Mouse (Mus musculus) brain, embryonic 14.5 days (tissue): ENCODE results near the gene Map4k3.
"Not testable (repeated sequence)": the region's sequence is repeated elsewhere in the genome, so short reads cannot be mapped to it uniquely, and the experiment has no call there.

ENCODE experiments used
- CTCF ChIP-seq: fragments of 200-500 bp; IDR thresholded peaks from 2 replicates; pipeline ENCODE4 v1.5.1; 2012; ENCODE audit warnings: inconsistent platforms, mild to moderate bottlenecking, moderate library complexity, borderline replicate concordance; ENCODE audit not compliant: insufficient read depth, insufficient read length; ENCODE audit errors: extremely low read depth
- POLR2A ChIP-seq: fragments of 200-500 bp; IDR thresholded peaks from 2 replicates; pipeline ENCODE4 v1.6.1; 2012; ENCODE audit warnings: mild to moderate bottlenecking, inconsistent platforms, borderline replicate concordance; ENCODE audit not compliant: poor library complexity, insufficient read depth, insufficient read length, severe bottlenecking; ENCODE audit errors: extremely low read depth

DNA sequence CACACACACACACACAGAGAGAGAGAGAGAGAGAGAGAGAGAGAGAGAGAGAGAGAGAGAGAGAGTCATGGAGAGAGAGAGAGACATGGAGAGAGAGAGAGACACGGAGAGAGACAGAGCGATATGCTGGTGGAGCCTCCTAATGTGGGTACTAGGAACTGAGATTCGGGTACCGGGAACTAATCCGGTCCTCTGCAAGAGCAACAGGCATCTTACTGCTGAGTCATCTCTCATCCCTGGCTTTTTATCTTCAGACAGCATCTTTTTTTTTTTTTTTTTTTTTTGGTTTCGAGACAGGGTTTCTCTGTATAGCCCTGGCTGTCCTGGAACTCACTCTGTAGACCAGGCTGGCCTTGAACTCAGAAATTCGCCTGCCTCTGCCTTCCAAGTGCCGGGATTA lies 32.9 kb upstream of the Map4k3 start:
- TF ChIP-seq POLR2A, CTCF: not testable (repeated sequence)
